Mouse (Mus musculus) hematopoietic stem cell, adult 5-6 weeks (primary cell): ENCODE results near the gene Wdr37. TPM values are rescaled to one million over a fixed set of nuclear protein-coding genes. Genes with fewer than 3 reads are reported as not detected.
"Not testable (repeated sequence)": the region's sequence is repeated elsewhere in the genome, so short reads cannot be mapped to it uniquely, and the experiment has no call there.

Source experiments
- ATAC-seq, 2 experiments: fragments of 125-278 bp in 1 of 2; replicated peaks in 1 of 2; 2 replicates each; pipeline ENCODE4 v1.8.0; 2016 to 2017; ENCODE audit warnings: inconsistent platforms in 2 of 2, mild to moderate bottlenecking in 2 of 2, moderate number of reproducible peaks in 2 of 2, low read depth in 1 of 2, moderate TSS enrichment in 1 of 2; ENCODE audit not compliant: low FRiP score in 2 of 2, poor library complexity in 2 of 2, severe bottlenecking in 2 of 2, insufficient read depth in 1 of 2, low TSS enrichment in 1 of 2
- total RNA-seq: library from RNA; stranded (forward); fragments of 172-1452, 232-1000 nt; gene quantifications from 2 replicates; pipeline ENCODE4 v1.2.3, GENCODE M21; 2017

Wdr37 gene
- 28.1 and 30.2 TPM in 2 replicates for total RNA-seq

GRCm38 (mm10) chr13:8871314-8871962 lies at the start of gene Wdr37:
Gene Wdr37, minus strand, starts transcription at chr13:8871909.
- ATAC-seq = peak in 1 of 2 experiments; percentile 5; a peak in 1 of 4 replicates

DNA sequence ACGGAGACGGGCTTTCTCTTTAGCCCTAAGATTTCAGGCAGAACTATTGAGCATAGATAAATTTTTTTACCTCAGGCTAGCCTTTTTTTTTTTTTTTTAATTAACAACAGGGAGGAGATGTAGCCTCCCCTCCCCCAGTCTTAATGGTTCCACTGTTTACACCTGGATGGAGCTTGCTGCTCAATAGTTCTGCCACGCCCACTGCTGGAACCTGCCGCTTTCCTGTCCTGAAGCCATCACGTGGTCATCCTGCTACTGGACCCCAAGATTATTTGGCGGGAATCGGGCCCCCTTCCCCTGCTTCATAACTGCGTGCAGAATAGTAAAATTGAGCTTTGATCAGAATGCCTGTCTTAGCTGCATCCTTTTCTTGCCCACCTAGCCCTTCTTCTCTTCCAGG lies 42.2 kb upstream of the Wdr37 start:
- ATAC-seq = not testable (repeated sequence)

DNA sequence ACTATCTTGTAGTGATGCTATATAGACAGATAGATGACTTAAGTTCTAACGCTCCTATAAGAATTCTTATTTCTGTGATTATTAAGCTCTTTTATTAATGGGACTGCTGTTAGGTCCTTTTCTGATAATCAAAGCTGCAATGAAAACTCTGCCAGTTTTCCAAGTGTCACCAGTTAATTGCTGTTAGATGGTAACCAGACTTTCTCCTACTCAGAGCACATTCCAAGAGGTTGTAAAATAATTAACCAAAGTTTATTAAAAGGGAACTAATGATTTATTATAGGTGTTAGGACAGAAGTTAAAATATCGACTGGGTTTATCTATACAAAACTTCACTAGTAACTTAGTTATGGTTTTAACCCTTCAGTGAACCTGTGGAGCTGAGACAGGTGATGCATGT lies 34.3 kb upstream of the Wdr37 start:
- not testable (repeated sequence) for ATAC-seq

DNA sequence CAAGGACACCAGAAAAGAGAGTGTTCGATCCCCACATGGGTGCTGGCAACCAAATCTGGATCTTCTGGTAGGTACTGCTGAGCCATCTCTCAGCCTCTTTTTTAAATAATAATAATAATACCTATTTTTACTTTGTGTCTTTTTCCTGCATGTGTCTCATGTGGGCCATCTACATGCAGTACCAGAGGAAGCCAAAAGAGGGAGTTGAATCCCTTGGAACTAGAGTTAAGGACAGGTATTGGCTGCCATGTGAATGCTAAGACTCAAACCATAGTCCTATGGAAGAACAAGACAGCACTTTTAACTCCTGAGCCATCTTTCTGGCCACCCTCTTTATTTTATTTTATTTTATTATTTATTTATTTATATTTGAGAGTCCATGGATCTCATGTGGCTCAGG lies 16.9 kb upstream of the Wdr37 start:
- no peak for ATAC-seq

- ATAC-seq = no peak
Observed at GRCm38 (mm10) chr13:8886185-8886560, 14.5 kb upstream of the Wdr37 start.

DNA sequence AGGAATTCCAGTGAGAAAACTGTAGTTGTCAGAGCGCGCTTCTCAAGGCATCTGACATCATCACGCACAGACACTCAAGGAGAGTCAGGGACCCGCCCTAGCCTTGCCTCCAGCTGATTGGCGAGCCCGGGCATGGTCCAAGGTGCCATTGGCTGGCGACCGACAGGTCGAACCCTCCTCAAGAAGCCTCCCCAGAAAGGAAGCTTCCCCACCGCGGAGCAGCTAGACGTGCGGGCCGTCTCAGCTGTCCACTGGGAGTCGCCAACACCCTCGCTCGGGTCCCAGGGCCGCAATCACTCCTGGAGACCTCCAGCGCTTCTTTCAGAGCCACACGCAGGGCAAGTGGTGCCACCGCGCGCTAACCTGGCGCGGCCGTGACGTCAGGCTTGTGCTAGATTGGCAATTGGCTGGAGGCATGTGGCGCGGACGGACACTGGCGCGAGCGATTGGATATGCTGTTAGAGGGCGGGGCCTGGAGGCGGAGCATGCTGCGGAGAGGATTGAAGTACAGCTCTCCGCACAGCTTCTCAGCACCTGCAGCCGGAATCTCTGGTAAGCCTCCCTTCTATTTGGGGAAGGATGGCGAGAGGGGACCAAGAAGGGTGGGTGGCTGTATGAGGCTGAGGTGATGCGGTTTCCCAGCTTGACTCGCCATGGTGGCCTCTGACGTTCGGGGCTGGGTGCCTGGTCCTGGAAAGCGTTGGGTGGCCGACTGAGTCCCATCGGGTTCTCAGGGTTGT lies 13.9 kb upstream of the Wdr37 start, which contains the start of gene Idi1:
Gene Idi1 (plus strand): TSS at position 57 of the 740 bp plus-strand sequence.
- peak; percentile 98 to 99 for ATAC-seq

GRCm38 (mm10) chr13:8883870-8884269 lies 12.2 kb upstream of the Wdr37 start:
- not testable (repeated sequence) for ATAC-seq

GRCm38 (mm10) chr13:8881611-8882010 lies 9.9 kb upstream of the Wdr37 start:
- ATAC-seq = no peak

- ATAC-seq = no peak
Observed at GRCm38 (mm10) chr13:8873776-8874175, 2.1 kb upstream of the Wdr37 start.

DNA sequence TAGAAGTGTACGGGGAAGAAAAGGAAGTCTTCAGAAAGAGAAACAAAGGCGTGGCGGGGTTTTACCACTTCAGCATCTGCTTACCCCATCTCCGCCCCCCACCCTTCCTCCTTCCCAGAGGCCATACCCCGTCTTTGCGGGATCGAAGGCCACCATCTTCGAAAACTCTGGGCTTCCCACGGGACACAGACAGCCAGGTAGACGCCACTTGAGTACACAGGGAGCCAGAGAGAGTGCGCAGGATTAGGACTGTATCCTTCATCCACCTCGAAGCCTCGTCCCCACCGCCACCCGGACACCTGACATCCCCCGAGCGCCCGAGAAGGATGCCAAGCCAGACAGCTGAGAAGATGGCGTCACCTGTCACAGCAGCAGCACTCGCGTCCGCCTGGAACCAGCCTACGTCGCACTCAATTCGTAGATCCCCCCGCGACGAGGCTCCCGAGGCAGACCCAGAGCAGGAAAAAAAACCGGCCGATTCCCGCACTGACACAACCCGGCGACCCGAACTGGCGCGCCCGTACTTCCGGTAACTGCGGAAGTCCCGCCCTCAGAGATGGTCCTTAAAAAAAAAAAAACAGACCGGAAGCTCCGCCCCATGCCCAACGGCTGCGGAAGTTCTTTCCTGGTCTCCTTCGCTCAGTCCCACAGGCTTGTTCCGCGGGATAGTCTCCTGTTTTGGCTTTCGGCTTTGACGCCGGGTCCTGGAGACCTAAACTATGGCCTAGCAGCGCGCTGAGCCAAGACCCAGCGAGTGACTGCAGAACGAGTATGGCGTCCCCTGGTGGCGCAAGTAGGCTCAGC lies 997 bp downstream of the Wdr37 start:
- peak; percentile 87 to 90 for ATAC-seq

DNA sequence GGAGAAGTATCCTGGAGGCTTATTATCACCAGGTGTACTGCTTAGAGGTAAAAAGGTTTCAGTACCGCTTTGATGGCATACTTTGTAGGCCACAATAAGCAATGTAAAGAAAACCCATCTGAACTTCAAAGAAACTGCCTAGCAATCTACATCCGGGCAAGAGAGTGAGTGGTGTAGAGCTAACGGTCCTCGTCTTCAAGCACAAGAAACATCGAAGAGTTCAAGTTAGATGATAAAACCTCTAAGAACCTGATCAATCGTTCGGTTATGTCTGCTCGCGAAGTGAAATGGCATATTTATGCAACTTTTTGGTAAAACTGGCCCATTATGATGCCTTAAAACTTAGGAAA lies 1.6 kb downstream of the Wdr37 start:
- no peak for ATAC-seq

GRCm38 (mm10) chr13:8869578-8870157 lies 2.0 kb downstream of the Wdr37 start:
- no peak for ATAC-seq

DNA sequence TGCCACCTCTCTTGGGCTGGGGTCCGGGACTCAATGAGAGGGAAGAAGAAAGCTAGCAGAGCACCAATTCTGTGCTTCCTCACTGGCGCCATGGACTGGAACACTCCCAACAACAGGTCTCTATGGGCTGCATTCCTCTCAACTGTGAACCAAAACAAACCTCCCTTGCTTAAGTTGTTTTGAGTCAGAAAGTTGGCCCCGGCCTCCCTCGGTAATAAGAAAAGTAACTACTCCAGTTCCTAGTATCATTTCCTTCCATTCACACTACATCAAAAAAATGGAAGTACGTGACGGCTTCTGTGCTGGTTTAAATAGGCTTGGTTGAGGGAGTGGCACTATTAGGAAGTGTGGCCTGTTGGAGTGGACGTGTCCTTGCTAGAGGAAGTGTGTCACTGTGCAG lies 5.1 kb downstream of the Wdr37 start:
- ATAC-seq = no peak

DNA sequence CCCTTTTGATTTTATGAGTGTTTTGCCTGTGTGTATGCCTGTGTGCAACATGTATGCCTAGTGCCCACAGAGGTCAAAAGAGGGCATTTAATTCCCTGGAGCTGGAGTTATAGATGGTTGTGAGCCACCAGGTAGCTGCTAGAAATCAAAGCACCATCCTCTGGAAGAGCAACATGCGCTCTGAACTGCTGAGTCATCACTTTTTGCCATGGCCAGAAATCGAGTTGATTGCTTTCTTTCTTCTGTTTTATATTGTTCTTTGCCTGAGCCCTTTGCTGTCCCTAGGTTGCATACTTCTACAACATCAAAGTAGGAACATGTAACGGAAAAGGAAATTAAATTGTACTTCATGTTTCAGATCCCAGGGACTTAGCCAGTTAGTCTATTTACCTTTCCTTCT lies 6.7 kb downstream of the Wdr37 start:
- no peak for ATAC-seq

DNA sequence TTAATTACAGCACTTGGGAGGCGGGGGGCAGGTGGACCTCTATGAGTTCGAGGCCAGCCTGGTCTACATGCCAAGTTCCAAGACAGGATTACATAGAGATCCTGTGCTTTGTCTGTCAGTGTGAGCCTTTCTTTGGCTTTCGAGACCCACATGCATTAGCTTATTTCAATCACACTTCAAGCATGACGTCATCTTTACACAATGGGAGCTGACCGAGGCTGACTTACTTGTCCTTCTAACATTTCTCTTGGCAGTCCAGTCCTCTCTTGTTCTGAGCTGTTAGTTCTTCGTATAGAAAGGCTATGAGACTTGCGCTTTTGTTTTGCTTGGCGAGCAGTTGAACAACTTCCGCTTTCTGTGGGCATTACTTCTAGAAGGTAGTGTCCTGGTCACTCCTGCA lies 10.8 kb downstream of the Wdr37 start:
- ATAC-seq = no peak

GRCm38 (mm10) chr13:8858453-8858852 lies 13.3 kb downstream of the Wdr37 start:
- ATAC-seq = no peak

DNA sequence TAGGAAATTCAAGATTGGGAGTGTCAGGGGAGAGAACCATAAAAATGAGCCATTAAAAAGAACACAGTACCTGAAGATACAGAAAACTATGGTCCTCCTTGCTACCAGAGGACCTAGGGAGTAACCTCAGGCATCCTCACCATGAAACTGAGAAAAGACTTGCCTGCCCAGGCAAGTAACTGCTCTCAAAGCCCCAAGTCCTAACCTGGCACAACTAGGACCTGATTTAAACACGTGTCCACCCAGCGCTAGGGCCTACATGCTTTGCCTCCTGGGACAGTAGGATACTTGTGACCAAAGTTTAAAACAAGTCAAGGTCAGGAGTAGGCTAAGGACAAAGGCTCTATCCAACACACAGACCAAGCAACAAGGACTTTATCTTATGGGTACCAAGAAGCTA lies 16.9 kb downstream of the Wdr37 start:
- no peak for ATAC-seq

DNA sequence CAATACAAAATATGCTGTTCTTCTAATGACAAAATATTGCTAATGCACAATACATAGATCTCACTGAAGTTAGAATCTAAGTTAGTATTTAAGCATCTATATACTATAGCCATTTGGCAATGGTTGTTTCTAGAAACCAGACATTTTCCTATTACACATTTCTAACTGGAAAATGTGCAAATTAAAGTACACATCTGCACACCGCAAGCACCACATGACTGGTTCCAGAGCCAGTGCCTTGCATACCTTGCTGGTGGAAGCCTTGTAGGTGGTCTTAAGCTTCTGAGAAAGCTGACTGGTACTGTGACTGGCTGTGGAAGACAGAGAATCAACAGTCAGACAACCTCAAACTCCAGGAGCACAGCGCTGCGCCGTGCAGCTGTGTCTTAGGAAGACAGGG lies 18.3 kb downstream of the Wdr37 start:
- no peak for ATAC-seq
